In genomic region chrX:133387791-133388190, GRCm38 (mm10) we compare ENCODE assay signal across 22 mouse cellular contexts.
A peak's percentile ranks its signal among the peaks of the same experiment; 100 is the strongest.
DNase-seq lines count a peak whose midpoint lies in the region; ATAC-seq and TF ChIP-seq lines count a peak whose summit lies in the region.
"Had no signal": no experiment of that assay in that cellular context is flagged by ENCODE, and none has a peak within 500 bp of the region (broad histone marks: within the 10 kb centered on the region; RNA-seq: fewer than 3 reads in every experiment).

No protein-coding gene starts in this region.

- H3K4me1 ChIP-seq in forebrain, embryonic 11.5 days (replicated peaks; ENCODE audit: control insufficient read depth, insufficient read depth, low read length): no peaks in the 10 kb centered on the region
- H3K4me1 ChIP-seq in forebrain, embryonic 16.5 days (replicated peaks; ENCODE audit: control insufficient read depth, insufficient read depth, low read length): no peaks in the 10 kb centered on the region
- H3K4me1 ChIP-seq in midbrain, embryonic 12.5 days: no peaks in the 10 kb centered on the region
- H3K4me1 ChIP-seq in midbrain, postnatal 0 days (ENCODE audit: insufficient read depth, low read length): no peaks in the 10 kb centered on the region
- no peaks in the 10 kb centered on the region for H3K4me1 ChIP-seq in hindbrain, embryonic 16.5 days (ENCODE audit: control insufficient read depth, insufficient read depth, low read depth, low read length)
- H3K4me1 ChIP-seq: embryonic facial prominence, embryonic 15.5 days; heart, embryonic 13.5 days; hindbrain, embryonic 15.5 days had no signal

- no peak for TF ChIP-seq CTCF in midbrain, postnatal 0 days (IDR thresholded peaks at IDR 0.05)

- peak; percentile 53 for ATAC-seq in forebrain, embryonic 11.5 days (replicated peaks; ENCODE audit: low FRiP score)
- ATAC-seq in forebrain, embryonic 16.5 days: no peak
- ATAC-seq in midbrain, embryonic 12.5 days (ENCODE audit: low FRiP score, low read depth): peak; percentile 54; the same call in 1 of the 2 replicates
- no peak for ATAC-seq in midbrain, postnatal 0 days (ENCODE audit: low FRiP score)
- no peak for ATAC-seq in hindbrain, embryonic 16.5 days
- ATAC-seq: inflammation-experienced regulatory T-cells, adult 6 months; intestine, postnatal 0 days; Patski had no signal

- H3K4me2 ChIP-seq in forebrain, embryonic 11.5 days (ENCODE audit: low read depth, low read length, severe bottlenecking): no peak overlapping the region
- H3K4me2 ChIP-seq in forebrain, embryonic 16.5 days (ENCODE audit: low read length): no peak overlapping the region
- no peak overlapping the region for H3K4me2 ChIP-seq in midbrain, embryonic 12.5 days (replicated peaks)
- no peak overlapping the region for H3K4me2 ChIP-seq in midbrain, postnatal 0 days (ENCODE audit: low read depth, low read length, poor library complexity, severe bottlenecking)
- H3K4me2 ChIP-seq in hindbrain, embryonic 16.5 days (ENCODE audit: low read length): no peak overlapping the region
- H3K4me2 ChIP-seq: embryonic facial prominence, embryonic 15.5 days; heart, embryonic 13.5 days; hindbrain, embryonic 15.5 days had no signal

- H3K4me3 ChIP-seq in forebrain, embryonic 11.5 days (ENCODE audit: low read depth, low read length): no peak overlapping the region
- no peak overlapping the region for H3K4me3 ChIP-seq in forebrain, embryonic 16.5 days (replicated peaks; ENCODE audit: low read length)
- H3K4me3 ChIP-seq in midbrain, embryonic 12.5 days: no peak overlapping the region
- H3K4me3 ChIP-seq in midbrain, postnatal 0 days (ENCODE audit: low read depth, low read length): no peak overlapping the region
- no peak overlapping the region for H3K4me3 ChIP-seq in hindbrain, embryonic 16.5 days (ENCODE audit: low read length)
- H3K4me3 ChIP-seq: embryonic facial prominence, embryonic 15.5 days; erythroblast, embryonic 14.5 days; heart, embryonic 13.5 days; hindbrain, embryonic 15.5 days had no signal

- no peaks in the 10 kb centered on the region for H3K36me3 ChIP-seq in forebrain, embryonic 11.5 days (ENCODE audit: control insufficient read depth, insufficient read depth, low read length)
- no peaks in the 10 kb centered on the region for H3K36me3 ChIP-seq in forebrain, embryonic 16.5 days (ENCODE audit: control insufficient read depth, insufficient read depth)
- no peaks in the 10 kb centered on the region for H3K36me3 ChIP-seq in midbrain, embryonic 12.5 days
- H3K36me3 ChIP-seq in midbrain, postnatal 0 days (ENCODE audit: insufficient read depth, low read length): no peaks in the 10 kb centered on the region
- H3K36me3 ChIP-seq in hindbrain, embryonic 16.5 days (ENCODE audit: control insufficient read depth, insufficient read depth, low read length): no peaks in the 10 kb centered on the region
- H3K36me3 ChIP-seq: embryonic facial prominence, embryonic 15.5 days; heart, embryonic 13.5 days; hindbrain, embryonic 15.5 days had no signal

- no peak for DNase-seq in forebrain, embryonic 11.5 days (ENCODE audit: low spot score)
- DNase-seq in midbrain, postnatal 0 days (ENCODE audit: low spot score): no peak
- peak; percentile 21 for DNase-seq in brain, adult 2 months (ENCODE audit: low read depth, low spot score)
- DNase-seq in c-Kit-positive CD71-positive TER-119-positive erythroid progenitor cells, embryonic 14.5 days (ENCODE audit: low spot score): no peak
- DNase-seq: adrenal gland, adult 8-10 months; adrenal gland, postnatal 36 days; cerebellum, adult 18-20 months; cerebellum, adult 9-11 months; cerebellum, postnatal 36 days; gastrocnemius, postnatal 36 days; heart, adult 11 months; heart, postnatal 36 days had no signal

- H3K27me3 ChIP-seq in forebrain, embryonic 11.5 days (ENCODE audit: control insufficient read depth, insufficient read depth, low read length): no peaks in the 10 kb centered on the region
- H3K27me3 ChIP-seq in forebrain, embryonic 16.5 days (replicated peaks; ENCODE audit: control insufficient read depth, insufficient read depth, low read length): no peaks in the 10 kb centered on the region
- H3K27me3 ChIP-seq in midbrain, embryonic 12.5 days: no peaks in the 10 kb centered on the region
- no peaks in the 10 kb centered on the region for H3K27me3 ChIP-seq in midbrain, postnatal 0 days (ENCODE audit: insufficient read depth, low read length)
- no peaks in the 10 kb centered on the region for H3K27me3 ChIP-seq in hindbrain, embryonic 16.5 days (replicated peaks; ENCODE audit: control insufficient read depth, insufficient read depth, low read length)
- H3K27me3 ChIP-seq: embryonic facial prominence, embryonic 15.5 days; heart, embryonic 13.5 days; hindbrain, embryonic 15.5 days had no signal

- no peaks in the 10 kb centered on the region for H3K9me3 ChIP-seq in forebrain, embryonic 11.5 days (ENCODE audit: control insufficient read depth, low read length)
- H3K9me3 ChIP-seq in forebrain, embryonic 16.5 days (ENCODE audit: control insufficient read depth, low read length): no peaks in the 10 kb centered on the region
- H3K9me3 ChIP-seq in midbrain, embryonic 12.5 days: no peaks in the 10 kb centered on the region
- H3K9me3 ChIP-seq in midbrain, postnatal 0 days (ENCODE audit: low read length): no peaks in the 10 kb centered on the region
- no peaks in the 10 kb centered on the region for H3K9me3 ChIP-seq in hindbrain, embryonic 16.5 days (ENCODE audit: control insufficient read depth, low read length)
- H3K9me3 ChIP-seq: embryonic facial prominence, embryonic 15.5 days; heart, embryonic 13.5 days; hindbrain, embryonic 15.5 days had no signal

- H3K27ac ChIP-seq in forebrain, embryonic 11.5 days (ENCODE audit: low read depth, low read length): no peak overlapping the region
- no peak overlapping the region for H3K27ac ChIP-seq in forebrain, embryonic 16.5 days (ENCODE audit: low read length)
- no peak overlapping the region for H3K27ac ChIP-seq in midbrain, embryonic 12.5 days (replicated peaks)
- H3K27ac ChIP-seq in midbrain, postnatal 0 days (ENCODE audit: low read depth, low read length): no peak overlapping the region
- H3K27ac ChIP-seq in hindbrain, embryonic 16.5 days (ENCODE audit: low read depth, low read length): no peak overlapping the region
- H3K27ac ChIP-seq: embryonic facial prominence, embryonic 15.5 days; heart, embryonic 13.5 days; hindbrain, embryonic 15.5 days had no signal

- no peak overlapping the region for H3K9ac ChIP-seq in forebrain, embryonic 11.5 days (ENCODE audit: low read length)
- no peak overlapping the region for H3K9ac ChIP-seq in forebrain, embryonic 16.5 days (replicated peaks; ENCODE audit: low read depth, low read length)
- no peak overlapping the region for H3K9ac ChIP-seq in midbrain, embryonic 12.5 days (replicated peaks)
- H3K9ac ChIP-seq in midbrain, postnatal 0 days (replicated peaks; ENCODE audit: low read length, poor library complexity, severe bottlenecking): no peak overlapping the region
- H3K9ac ChIP-seq in hindbrain, embryonic 16.5 days (ENCODE audit: low read depth, low read length): no peak overlapping the region
- H3K9ac ChIP-seq: embryonic facial prominence, embryonic 15.5 days; heart, embryonic 13.5 days; hindbrain, embryonic 15.5 days had no signal

Comparison
In these comparisons a context has a peak if more than half of its experiments do, and no peak if none do; other contexts are left out.
1. ATAC-seq: peak in forebrain, embryonic 11.5 days (single experiment) and midbrain, embryonic 12.5 days (single experiment); none in forebrain, embryonic 16.5 days (single experiment), midbrain, postnatal 0 days (single experiment) and hindbrain, embryonic 16.5 days (single experiment).